Mouse (Mus musculus) layer of hippocampus, postnatal 25 days (tissue): ENCODE data around the gene Anxa6. TPM values are rescaled to one million over a fixed set of nuclear protein-coding genes. Genes with fewer than 3 reads are reported as not detected.
A peak's percentile ranks its signal among the peaks of the same experiment; 100 is the strongest.
"Not testable (repeated sequence)": the region's sequence is repeated elsewhere in the genome, so short reads cannot be mapped to it uniquely, and the experiment has no call there.

Source experiments
- DNase-seq, 2 experiments: peaks; one replicate each; pipeline ENCODE4 v3.0.0; 2022; ENCODE audit warnings: mixed read lengths in 2 of 2, low spot score in 1 of 2; ENCODE audit errors: extremely low spot score in 1 of 2
- total RNA-seq, 2 experiments: library from RNA; stranded (reverse); gene quantifications; 2 replicates each; pipeline ENCODE4 v1.2.3; 2021

Anxa6 gene
- total RNA-seq, 2 experiments from 2014 or later: 95.7 to 97.1 TPM

DNA sequence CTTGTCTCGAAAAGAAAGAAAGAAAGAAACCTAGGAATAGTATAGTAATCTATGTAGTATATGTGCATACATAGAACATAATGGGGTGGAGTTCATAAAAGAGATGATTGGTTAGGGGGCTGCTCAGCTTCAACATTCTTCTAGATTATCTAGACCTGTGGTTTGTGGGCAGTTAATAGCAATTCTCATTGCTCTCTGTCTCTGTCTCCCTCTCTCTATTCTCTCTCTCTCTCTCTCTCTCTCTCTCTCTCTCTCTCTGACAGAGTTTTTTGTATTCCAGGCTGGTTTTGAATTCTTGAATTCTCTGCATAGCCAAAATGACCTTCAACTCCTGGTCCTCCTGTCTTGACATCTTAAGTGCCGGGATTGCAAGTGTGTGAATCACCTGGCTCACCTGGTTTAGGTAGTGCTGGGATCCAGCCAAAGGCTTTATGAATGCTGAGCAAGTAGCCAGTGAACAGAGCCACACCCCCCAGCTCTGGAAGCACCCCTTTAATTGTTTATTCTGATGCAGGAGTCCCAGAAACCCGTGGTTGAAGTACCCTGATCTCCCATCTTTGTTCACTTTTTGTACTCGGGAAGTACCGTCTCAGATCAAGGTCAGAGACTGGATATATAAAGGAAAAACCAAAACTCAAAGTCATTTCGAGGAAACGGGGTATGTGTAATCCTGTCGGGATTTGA is 61.7 kb downstream of the Anxa6 start:
- DNase-seq: no peak

DNA sequence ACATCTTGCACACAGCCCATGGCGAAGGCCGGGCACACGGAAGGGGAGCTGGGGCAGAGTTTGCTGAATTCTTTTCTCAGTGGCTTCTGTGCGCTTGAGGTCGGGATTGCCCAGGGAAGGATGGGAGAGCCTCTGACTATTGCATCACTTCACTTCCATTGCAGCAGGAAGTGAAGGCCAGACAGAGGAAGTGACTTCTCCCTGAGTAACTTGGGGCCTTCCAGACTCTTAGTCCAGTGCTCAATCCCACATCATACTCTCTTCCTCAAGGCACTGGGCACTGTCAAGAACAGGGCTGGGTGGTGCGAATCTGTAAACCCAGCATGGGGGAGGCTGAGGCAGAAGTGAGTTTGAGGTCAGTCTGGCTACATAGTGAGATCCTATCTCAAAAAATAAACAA is 68.0 kb downstream of the Anxa6 start:
- DNase-seq: no peak

DNA sequence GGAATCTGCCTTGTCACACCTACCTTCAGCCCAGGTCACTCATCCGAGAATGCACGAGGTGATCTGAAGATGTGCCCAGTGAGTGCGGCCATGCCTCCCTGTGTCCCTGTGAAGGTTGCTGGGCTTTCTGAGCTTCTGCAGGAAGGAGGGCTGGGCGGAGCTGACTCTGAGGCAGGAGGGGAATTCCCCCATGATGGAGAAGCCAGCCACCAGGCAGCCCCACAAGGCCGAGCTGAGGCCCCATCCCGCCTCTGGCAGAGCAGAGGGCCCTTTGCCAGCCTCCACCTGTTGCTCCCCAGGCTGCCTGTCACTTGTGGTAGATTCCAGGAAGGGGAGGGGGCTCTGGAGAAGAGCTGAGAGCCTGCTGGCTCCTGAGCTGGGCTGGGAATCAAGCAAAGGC is 70.4 kb downstream of the Anxa6 start, which contains the start of gene Tnip1:
Gene Tnip1, minus strand, starts transcription at position 108 of the 400 bp plus-strand sequence.
- no peak for DNase-seq

DNA sequence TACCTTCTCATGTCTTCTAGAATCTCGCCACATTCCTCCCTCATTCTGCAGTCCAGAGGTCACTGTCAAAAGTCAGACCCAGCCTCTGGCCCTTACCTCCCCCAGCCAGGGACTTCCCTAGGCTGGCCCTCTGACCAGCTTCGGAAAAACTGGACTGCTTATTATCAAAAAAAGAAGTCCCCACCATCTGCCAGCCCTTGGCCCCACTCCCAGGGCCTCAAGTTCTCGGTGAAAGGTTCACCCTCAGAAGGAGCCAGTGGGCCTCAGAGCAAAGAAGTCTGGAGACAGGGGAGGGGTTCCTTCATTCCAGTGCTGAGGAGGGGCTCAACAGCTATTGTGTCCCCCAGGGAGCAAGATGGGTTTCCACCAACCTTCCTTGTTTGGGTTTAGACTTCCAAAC is 71.3 kb downstream of the Anxa6 start:
- DNase-seq: no peak

GRCm38 (mm10) chr11:54961164-54961850 is 71.9 kb downstream of the Anxa6 start:
- no peak for DNase-seq

- no peak for DNase-seq
Observed at GRCm38 (mm10) chr11:54960251-54960650, 73.0 kb downstream of the Anxa6 start.

DNA sequence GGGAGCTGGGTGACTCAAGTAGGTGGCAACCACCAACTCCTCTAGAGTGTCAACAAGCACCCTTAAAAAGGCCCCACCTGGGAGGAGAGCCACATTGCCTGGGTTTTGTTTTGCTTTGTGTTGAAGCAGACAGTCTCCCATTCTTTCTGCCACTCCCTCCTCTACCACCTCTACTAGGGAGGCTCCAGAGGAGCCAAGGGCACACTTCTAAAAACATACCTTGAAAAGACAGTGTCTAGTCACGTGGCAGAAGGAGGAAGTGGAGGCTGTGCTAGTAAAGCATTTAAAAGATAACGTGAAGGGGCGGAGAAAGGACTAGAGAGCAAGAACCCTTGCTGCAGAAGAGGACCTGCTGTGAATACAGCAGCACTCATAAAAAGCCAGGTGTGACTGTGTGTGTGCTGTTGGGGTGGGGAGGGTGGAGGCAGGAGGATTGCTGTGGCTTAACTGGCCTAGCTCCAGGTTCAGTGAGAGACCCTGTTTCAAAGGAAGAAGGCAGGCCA is 74.6 kb downstream of the Anxa6 start:
- no peak for DNase-seq

GRCm38 (mm10) chr11:54957708-54958107 is 75.5 kb downstream of the Anxa6 start:
- not testable (repeated sequence) for DNase-seq

DNA sequence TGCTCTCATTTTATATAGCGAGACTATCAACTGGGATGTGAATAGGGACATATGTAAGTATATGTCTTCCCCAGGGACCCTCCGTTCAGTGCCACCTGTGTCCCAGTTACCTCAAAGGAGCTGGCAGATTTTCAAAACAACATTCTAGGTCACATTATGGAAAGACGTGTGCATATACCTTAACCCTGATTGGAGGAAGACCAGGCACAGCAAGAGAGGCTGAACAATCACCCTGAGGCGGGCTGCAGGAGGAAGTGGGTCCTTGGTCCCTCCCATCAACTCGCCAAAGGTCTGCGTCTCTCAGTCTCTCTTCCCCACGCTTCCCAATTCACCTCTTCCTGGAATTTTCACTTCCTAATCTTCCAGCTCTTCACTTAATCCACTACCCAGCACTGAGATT is 76.3 kb downstream of the Anxa6 start:
- DNase-seq: no peak

DNA sequence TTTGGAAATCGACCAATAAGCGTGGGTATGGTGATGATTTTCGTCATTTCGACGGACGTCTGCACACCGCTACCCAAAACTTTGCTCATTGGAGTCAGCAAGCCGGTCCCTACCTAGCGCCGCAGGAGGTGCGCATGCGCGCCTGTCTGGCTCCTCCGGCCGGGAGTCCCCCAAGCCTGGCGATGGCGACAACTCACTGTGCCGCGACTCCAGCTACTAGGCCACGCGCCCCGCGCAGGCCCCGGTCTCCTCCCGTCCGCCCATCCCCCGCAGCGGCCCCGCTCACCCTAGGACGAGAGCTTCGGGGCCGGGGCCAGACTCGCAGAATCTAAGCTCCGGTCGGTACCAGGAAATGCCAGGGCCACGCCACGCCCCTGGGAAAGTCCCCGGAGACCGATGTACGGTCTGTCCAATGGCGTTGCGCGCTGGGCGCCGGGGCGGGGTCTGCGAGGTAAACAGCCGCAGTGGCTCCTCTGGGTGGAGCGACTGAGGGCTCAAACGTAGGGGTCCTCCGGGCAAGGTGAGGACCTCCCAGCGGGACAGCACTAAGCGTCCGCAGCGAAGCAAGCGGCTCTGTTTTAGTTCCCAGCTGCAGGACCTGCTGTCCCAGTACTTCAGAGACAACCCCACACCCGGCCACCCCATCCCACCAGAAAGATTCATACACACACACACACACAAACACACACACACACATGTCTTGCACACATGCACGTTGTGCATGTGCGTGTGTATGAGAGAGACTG is 77.3 kb downstream of the Anxa6 start:
- peak; percentile 96 to 99 for DNase-seq

GRCm38 (mm10) chr11:54955400-54955734 is 77.9 kb downstream of the Anxa6 start:
- DNase-seq: not testable (repeated sequence)

GRCm38 (mm10) chr11:54954716-54955115 is 78.5 kb downstream of the Anxa6 start:
- DNase-seq: no peak

DNA sequence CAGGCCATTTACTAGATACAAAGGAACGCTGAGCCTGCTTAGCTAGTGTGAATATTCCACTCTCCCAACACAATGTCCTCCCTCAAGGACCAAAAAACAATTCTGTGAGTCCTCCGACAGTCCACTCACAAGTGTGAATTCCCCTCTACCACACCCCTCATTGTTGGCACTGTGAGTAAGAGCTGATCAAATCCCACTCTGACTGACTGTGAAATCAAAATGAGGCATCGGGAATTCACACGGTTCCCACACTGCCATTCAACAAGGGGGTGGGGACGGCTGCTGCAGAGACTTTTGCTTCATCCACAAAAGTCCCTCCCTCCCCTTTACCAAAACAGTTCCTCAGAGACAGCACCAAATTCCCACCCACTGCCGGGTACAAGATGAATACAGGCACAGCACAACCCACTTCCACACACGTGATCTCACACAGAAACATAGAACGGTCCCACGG is 79.2 kb downstream of the Anxa6 start:
- DNase-seq: no peak

DNA sequence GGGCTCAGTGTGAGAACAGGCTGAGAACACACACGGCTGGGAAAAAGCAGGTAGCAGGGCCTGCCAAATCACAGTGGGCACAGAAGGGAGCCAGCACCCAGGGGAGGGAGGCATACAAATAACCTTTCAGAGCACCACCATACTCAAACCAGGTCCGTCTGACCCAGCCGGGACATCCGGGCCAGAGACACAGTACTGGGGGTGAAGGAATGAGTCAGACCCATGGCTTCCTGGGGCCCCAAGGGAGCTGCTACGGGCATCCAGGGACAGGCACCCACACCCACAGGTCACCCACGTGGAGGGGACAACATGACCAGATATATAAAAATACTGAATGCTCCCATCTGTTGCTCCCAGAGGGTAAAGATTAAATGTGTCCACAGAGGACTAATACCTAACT is 80.6 kb downstream of the Anxa6 start:
- no peak for DNase-seq

DNA sequence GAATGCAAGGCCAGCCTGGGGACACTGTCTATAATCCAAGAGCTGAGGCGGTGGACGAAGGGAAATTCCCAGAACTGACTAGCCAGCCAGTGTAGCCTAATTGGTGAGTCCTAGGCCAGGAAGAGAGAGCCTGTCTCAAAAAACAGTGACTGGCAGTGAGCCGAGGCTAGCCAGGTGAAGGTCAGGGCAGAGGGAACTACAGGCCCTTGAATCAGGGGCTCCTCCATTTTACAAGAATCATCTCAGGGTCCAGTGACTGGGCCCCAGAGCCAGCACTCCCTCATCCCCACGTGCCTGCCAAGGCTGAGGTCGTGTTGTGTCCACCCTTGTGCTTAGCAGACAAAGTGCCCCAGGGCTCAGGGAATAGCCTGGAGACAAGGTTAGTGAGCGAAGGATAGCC is 82.6 kb downstream of the Anxa6 start:
- no peak for DNase-seq

GRCm38 (mm10) chr11:54949717-54950116 is 83.5 kb downstream of the Anxa6 start:
- DNase-seq: no peak

DNA sequence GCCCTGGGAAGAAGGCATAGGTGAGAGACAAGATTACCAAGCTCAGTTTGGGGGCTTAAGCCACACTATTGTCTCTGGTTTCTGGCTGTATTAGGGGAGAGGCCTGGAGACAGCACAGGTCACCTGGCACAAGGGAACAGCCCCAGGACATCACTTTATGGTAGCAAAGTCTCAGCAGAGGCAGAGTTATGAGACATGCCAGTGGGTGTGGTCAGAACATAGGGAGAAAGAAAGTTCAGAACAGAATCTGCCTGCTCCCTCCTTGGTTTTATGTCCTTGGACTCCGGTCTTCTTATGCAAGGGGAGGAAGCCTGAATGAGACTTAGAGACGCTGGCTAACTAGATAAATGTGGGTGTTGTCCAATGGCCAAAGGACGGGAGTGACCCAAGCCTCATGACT is 88.5 kb downstream of the Anxa6 start:
- DNase-seq: no peak

DNA sequence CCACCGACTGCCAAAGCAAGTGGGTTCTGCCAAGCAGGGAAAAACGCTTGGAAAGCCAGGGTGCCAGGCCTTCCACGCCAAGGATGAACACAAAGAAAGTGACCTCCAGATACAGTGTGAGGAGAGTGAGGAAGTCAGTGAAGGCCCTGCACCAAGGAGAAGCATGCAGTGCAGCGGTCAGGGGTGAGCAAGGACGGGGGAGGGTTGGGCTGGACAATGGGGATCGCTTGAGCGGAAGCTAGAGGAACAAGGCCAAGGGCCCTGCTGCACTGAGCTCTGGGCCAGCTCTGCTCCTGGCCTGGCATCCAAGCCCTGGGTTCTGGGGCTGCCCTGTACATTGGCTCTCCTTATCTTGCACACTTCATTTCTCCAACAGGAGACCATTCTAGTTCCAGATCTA is 93.2 kb downstream of the Anxa6 start:
- DNase-seq: no peak

GRCm38 (mm10) chr11:54939501-54939900 is 93.7 kb downstream of the Anxa6 start:
- DNase-seq: no peak

- no peak for DNase-seq
Observed at GRCm38 (mm10) chr11:54936771-54937140, 96.5 kb downstream of the Anxa6 start.

- no peak for DNase-seq
Observed at GRCm38 (mm10) chr11:54936035-54936770, 97.0 kb downstream of the Anxa6 start.
